ENCODE assay signal across 8 mouse cellular contexts in genomic region chr5:120490679-120491192, GRCm38 (mm10). TPM values are rescaled to one million over a fixed set of nuclear protein-coding genes. Genes with fewer than 3 reads are reported as not detected.
DNase-seq lines count a peak whose midpoint lies in the region; ATAC-seq and TF ChIP-seq lines count a peak whose summit lies in the region.

No protein-coding gene starts in this region.

- H3K9ac ChIP-seq in heart, embryonic 11.5 days (ENCODE audit: low read depth, low read length) = no peak overlapping the region
- H3K9ac ChIP-seq in neural tube, embryonic 13.5 days = no peak overlapping the region
- H3K9ac ChIP-seq in forebrain, postnatal 0 days = no peak overlapping the region

- no peak for ATAC-seq in heart, embryonic 11.5 days (replicated peaks; ENCODE audit: insufficient number of reproducible peaks, low FRiP score, low TSS enrichment)
- ATAC-seq in neural tube, embryonic 13.5 days (ENCODE audit: low read depth) = peak; percentile 52; the same call in 1 of the 2 replicates
- peak; percentile 78 for ATAC-seq in forebrain, postnatal 0 days

- H3K27me3 ChIP-seq in heart, embryonic 11.5 days (ENCODE audit: control insufficient read depth, insufficient read depth, low read length) = no peaks in the 10 kb centered on the region
- H3K27me3 ChIP-seq in neural tube, embryonic 13.5 days = no peaks in the 10 kb centered on the region
- no peaks in the 10 kb centered on the region for H3K27me3 ChIP-seq in forebrain, postnatal 0 days (ENCODE audit: insufficient read depth, low read length)

- H3K36me3 ChIP-seq in heart, embryonic 11.5 days (ENCODE audit: control insufficient read depth, insufficient read depth, low read length) = peaks cover 7% of the 10 kb centered on the region; the same call in 1 of the 2 replicates
- H3K36me3 ChIP-seq in neural tube, embryonic 13.5 days = peaks cover 82% of the 10 kb centered on the region
- peaks cover 32% of the 10 kb centered on the region for H3K36me3 ChIP-seq in forebrain, postnatal 0 days (ENCODE audit: insufficient read depth)

- no peaks in the 10 kb centered on the region for H3K9me3 ChIP-seq in heart, embryonic 11.5 days (replicated peaks; ENCODE audit: control insufficient read depth, low read length)
- no peaks in the 10 kb centered on the region for H3K9me3 ChIP-seq in neural tube, embryonic 13.5 days
- H3K9me3 ChIP-seq in forebrain, postnatal 0 days (ENCODE audit: low read length) = no peaks in the 10 kb centered on the region

- peak; percentile 94 for DNase-seq in heart, adult 11 months
- DNase-seq in neural tube, embryonic 10.5 days (ENCODE audit: extremely low spot score, low spot score) = no peak
- peak; percentile 68 for DNase-seq in forebrain, postnatal 0 days
- peak; percentile 49 to 57 for DNase-seq in layer of hippocampus, postnatal 36 days
- DNase-seq in c-Kit-positive CD71-positive TER-119-positive erythroid progenitor cells, embryonic 14.5 days (ENCODE audit: low spot score) = no peak
- no peak for DNase-seq in spleen, postnatal 4 days (ENCODE audit: low spot score in 2 of 2)

- H3K4me1 ChIP-seq in heart, embryonic 11.5 days (ENCODE audit: control insufficient read depth, insufficient read depth, low read length) = no peaks in the 10 kb centered on the region
- H3K4me1 ChIP-seq in neural tube, embryonic 13.5 days (replicated peaks) = peaks cover 13% of the 10 kb centered on the region
- H3K4me1 ChIP-seq in forebrain, postnatal 0 days (ENCODE audit: insufficient read depth) = no peaks in the 10 kb centered on the region

- H3K27ac ChIP-seq in heart, embryonic 11.5 days (ENCODE audit: low read depth, low read length) = no peak overlapping the region
- peak overlapping the region; percentile 59; the same call in 1 of the 2 replicates for H3K27ac ChIP-seq in neural tube, embryonic 13.5 days (replicated peaks)
- H3K27ac ChIP-seq in forebrain, postnatal 0 days (ENCODE audit: low read depth, low read length) = peak overlapping the region; percentile 10; the same call in 1 of the 2 replicates

- H3K4me2 ChIP-seq in heart, embryonic 11.5 days = no peak overlapping the region
- H3K4me2 ChIP-seq in neural tube, embryonic 13.5 days = no peak overlapping the region
- no peak overlapping the region for H3K4me2 ChIP-seq in forebrain, postnatal 0 days (ENCODE audit: low read depth)

- no peak overlapping the region for H3K4me3 ChIP-seq in heart, embryonic 11.5 days (ENCODE audit: low read depth, low read length)
- H3K4me3 ChIP-seq in neural tube, embryonic 13.5 days = no peak overlapping the region
- H3K4me3 ChIP-seq in forebrain, postnatal 0 days (ENCODE audit: low read depth, low read length) = no peak overlapping the region

- no peak for TF ChIP-seq CTCF in forebrain, postnatal 0 days (IDR thresholded peaks at IDR 0.05; ENCODE audit: low read depth)

- WGBS in heart, embryonic 11.5 days (ENCODE audit: insufficient replicate concordance) = 58% methylated on average over 8 of the region's 8 CpGs
- 64% methylated on average over 8 of the region's 8 CpGs for whole genome bisulfite sequencing in neural tube, embryonic 13.5 days
- WGBS in forebrain, postnatal 0 days = 45% methylated on average over 8 of the region's 8 CpGs

RNA-seq across cellular contexts. Expression of gene Plbd2, which starts 12.7 kb away (rescaled TPM):
- polyA plus RNA-seq in heart, embryonic 11.5 days (2014; fragmentation: Nextera tagmentation; extraction: Ambion mirVana) = 28.7 and 30.0 TPM in 2 replicates
- 35.8 and 42.8 TPM in 2 replicates for polyA plus RNA-seq in neural tube, embryonic 13.5 days (2015; fragmentation: Nextera tagmentation; extraction: Ambion mirVana)
- 19.5 and 23.7 TPM in 2 replicates for total RNA-seq in forebrain, postnatal 0 days (2014; rRNA removed)
- polyA plus RNA-seq in forebrain, postnatal 0 days (2015; fragmentation: Nextera tagmentation; extraction: Ambion mirVana) = 33.5 and 39.4 TPM in 2 replicates
- total RNA-seq in layer of hippocampus, postnatal 36 days (2021) = 10 to 100 TPM; 56.8 to 58.7 TPM

RNA-seq across cellular contexts. Expression of gene Sds, which starts 14.4 kb away (rescaled TPM):
- 0.18 TPM in 1 of 2 replicates, not detected in the other for polyA plus RNA-seq in heart, embryonic 11.5 days (2014; fragmentation: Nextera tagmentation; extraction: Ambion mirVana)
- not detected in 2 replicates for polyA plus RNA-seq in neural tube, embryonic 13.5 days (2015; fragmentation: Nextera tagmentation; extraction: Ambion mirVana)
- total RNA-seq in forebrain, postnatal 0 days (2014; rRNA removed) = not detected in 2 replicates
- polyA plus RNA-seq in forebrain, postnatal 0 days (2015; fragmentation: Nextera tagmentation; extraction: Ambion mirVana) = not detected in 2 replicates
- not detected for total RNA-seq in layer of hippocampus, postnatal 36 days (2021)

RNA-seq across cellular contexts. Expression of gene Sdsl, which starts 18.1 kb away (rescaled TPM):
- 6.6 and 8.6 TPM in 2 replicates for polyA plus RNA-seq in heart, embryonic 11.5 days (2014; fragmentation: Nextera tagmentation; extraction: Ambion mirVana)
- polyA plus RNA-seq in neural tube, embryonic 13.5 days (2015; fragmentation: Nextera tagmentation; extraction: Ambion mirVana) = 5.2 and 6.9 TPM in 2 replicates
- 1.3 and 3.0 TPM in 2 replicates for total RNA-seq in forebrain, postnatal 0 days (2014; rRNA removed)
- polyA plus RNA-seq in forebrain, postnatal 0 days (2015; fragmentation: Nextera tagmentation; extraction: Ambion mirVana) = 2.3 and 3.1 TPM in 2 replicates
- total RNA-seq in layer of hippocampus, postnatal 36 days (2021) = 1 to 10 TPM; 6.9 to 8.3 TPM

RNA-seq across cellular contexts. Expression of gene Slc8b1, which starts 20.2 kb away (rescaled TPM):
- polyA plus RNA-seq in heart, embryonic 11.5 days (2014; fragmentation: Nextera tagmentation; extraction: Ambion mirVana) = 1.6 and 2.1 TPM in 2 replicates
- polyA plus RNA-seq in neural tube, embryonic 13.5 days (2015; fragmentation: Nextera tagmentation; extraction: Ambion mirVana) = 3.0 and 3.6 TPM in 2 replicates
- total RNA-seq in forebrain, postnatal 0 days (2014; rRNA removed) = 2.5 and 4.9 TPM in 2 replicates
- polyA plus RNA-seq in forebrain, postnatal 0 days (2015; fragmentation: Nextera tagmentation; extraction: Ambion mirVana) = 1.6 and 2.0 TPM in 2 replicates
- total RNA-seq in layer of hippocampus, postnatal 36 days (2021) = 1 to 10 TPM; 7.6 to 8.7 TPM

RNA-seq across cellular contexts. Expression of gene Lhx5, which starts 59.2 kb away (rescaled TPM):
- polyA plus RNA-seq in heart, embryonic 11.5 days (2014; fragmentation: Nextera tagmentation; extraction: Ambion mirVana) = 0.11 TPM in 1 of 2 replicates, not detected in the other
- polyA plus RNA-seq in neural tube, embryonic 13.5 days (2015; fragmentation: Nextera tagmentation; extraction: Ambion mirVana) = 42.0 and 46.0 TPM in 2 replicates
- total RNA-seq in forebrain, postnatal 0 days (2014; rRNA removed) = 4.6 and 5.4 TPM in 2 replicates
- polyA plus RNA-seq in forebrain, postnatal 0 days (2015; fragmentation: Nextera tagmentation; extraction: Ambion mirVana) = 1.4 and 3.7 TPM in 2 replicates
- total RNA-seq in layer of hippocampus, postnatal 36 days (2021) = under 1 TPM in 1 of 2 experiments, not detected in 1; 0.13 TPM

Comparison
In these comparisons a context has a peak if more than half of its experiments do, and no peak if none do; other contexts are left out.
1. DNase-seq: peak in heart, adult 11 months (single experiment), forebrain, postnatal 0 days (single experiment) and layer of hippocampus, postnatal 36 days (2 of 2); none in neural tube, embryonic 10.5 days (single experiment), c-Kit-positive CD71-positive TER-119-positive erythroid progenitor cells, embryonic 14.5 days (single experiment) and spleen, postnatal 4 days (0 of 2).